Mouse (Mus musculus) embryonic fibroblast, embryonic 13.5 days (primary cell): ENCODE measurements around the gene Khnyn.

Experiments used
- CTCF ChIP-seq: IDR thresholded peaks from 2 replicates; pipeline ENCODE4 v1.5.1; 2011; ENCODE audit warnings: mild to moderate bottlenecking, control low read depth, low read length, moderate library complexity, borderline replicate concordance; ENCODE audit not compliant: insufficient read depth
- POLR2A ChIP-seq: IDR thresholded peaks from 2 replicates; pipeline ENCODE4 v1.6.1; 2011; ENCODE audit warnings: low read depth, mild to moderate bottlenecking, control low read depth, low read length, moderate library complexity

- TF ChIP-seq POLR2A = no peak
- no peak for TF ChIP-seq CTCF
Observed at GRCm38 (mm10) chr14:55838312-55838711, 46.4 kb upstream of the Khnyn start.
